Mouse (Mus musculus) C2C12 (cell line): ENCODE measurements at regions not wholly inside any gene's neighbourhood (a gene's known extent, or its start where the extent isn't known, plus 50 kb on each side); places are given as distances from the start of the nearest gene placed in this dataset.

Experiments
- CTCF ChIP-seq: IDR thresholded peaks from one replicate; pipeline ENCODE4 v1.5.1; 2011; ENCODE audit not compliant: control insufficient read depth, insufficient read depth, insufficient read length
- FOSL1 ChIP-seq: IDR thresholded peaks from one replicate; pipeline ENCODE4 v1.8.0; 2011; ENCODE audit warnings: mild to moderate bottlenecking, low read length; ENCODE audit not compliant: poor library complexity, insufficient read depth, severe bottlenecking

GRCm38 (mm10) chr14:102880658-102881083 is 101.8 kb downstream of the Kctd12 start:
- TF ChIP-seq FOSL1 (no peak), CTCF (no peak)
